Mouse (Mus musculus): ENCODE measurements at regions not wholly inside any gene's neighbourhood (a gene's known extent, or its start where the extent isn't known, plus 50 kb on each side); places are given as distances from the start of the nearest gene placed in this dataset.

GRCm38 (mm10) chr16:25042669-25043440 lies 243.8 kb upstream of the Tprg start:
- peak; percentile 41 for DNase-seq

DNA sequence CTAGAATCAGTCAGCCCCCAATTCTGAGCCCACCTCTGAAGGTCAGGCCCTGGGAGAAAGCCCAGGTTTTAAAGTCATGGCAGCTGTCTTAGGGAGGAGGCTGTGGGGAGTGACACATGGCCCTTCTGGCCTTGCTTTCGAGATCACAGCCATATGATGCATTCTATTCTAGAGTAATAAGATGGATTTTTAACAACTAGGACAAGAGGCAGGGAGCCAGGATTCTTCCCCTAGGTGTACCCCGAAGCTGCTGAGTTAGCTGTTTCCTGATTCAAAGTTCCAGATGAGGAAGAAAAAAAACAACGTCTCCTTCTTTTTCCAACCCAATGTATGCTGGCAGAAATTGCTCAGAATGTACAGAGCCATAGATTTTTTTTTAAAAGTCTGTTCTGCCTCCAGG lies 242.0 kb upstream of the Tprg start:
- DNase-seq: peak; percentile 29

- DNase-seq: no peak
Observed at GRCm38 (mm10) chr16:25047726-25048125, 238.9 kb upstream of the Tprg start.

DNA sequence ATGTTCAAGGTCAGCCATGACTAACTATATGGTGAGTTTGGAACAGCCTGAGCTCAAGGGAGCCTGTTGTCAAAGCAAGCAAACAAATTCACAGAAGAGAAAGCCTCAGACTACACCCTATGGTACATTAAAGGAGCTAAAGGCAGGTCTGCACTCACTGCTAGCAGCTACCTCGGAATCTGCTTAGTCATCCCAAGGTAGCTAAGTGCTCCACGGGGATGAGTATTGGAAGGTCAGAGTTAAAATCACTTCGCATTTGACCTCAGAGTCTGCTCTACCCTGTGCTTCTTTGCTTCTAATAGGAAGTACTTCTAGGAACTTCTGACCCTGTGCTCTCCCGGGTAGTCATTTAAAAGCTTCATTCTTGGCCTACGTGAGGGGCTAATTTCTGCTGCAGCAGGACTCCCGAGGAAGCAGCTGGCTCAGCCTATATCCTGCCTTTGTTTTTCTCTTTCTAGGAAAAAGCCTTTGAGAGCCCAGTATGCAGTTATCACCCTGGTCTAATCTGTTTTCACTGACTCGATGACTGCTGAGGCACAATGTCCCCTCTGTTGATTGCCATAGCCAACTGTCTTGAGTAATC lies 236.6 kb upstream of the Tprg start:
- DNase-seq: no peak

DNA sequence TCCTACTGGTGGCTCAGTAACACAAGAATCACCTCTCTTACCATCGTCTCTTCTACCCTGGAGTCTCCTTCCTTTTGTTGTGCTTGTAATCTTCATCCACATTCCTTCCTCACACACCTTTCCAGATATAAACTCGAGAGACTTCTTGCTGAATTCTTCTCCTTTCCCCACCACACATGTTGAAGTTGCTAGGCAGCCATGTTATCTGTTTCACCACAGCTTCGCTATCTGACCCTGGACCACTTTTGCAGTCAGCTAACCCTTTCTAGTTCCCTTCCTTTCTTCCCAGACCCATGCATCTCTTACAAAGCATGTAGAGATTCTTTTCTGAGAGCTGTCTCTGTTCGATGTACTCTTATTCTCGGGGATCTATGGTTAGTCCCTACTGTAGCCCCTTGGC lies 235.6 kb upstream of the Tprg start:
- DNase-seq: no peak

- no peak for DNase-seq
Observed at GRCm38 (mm10) chr16:25052428-25052827, 234.2 kb upstream of the Tprg start.

GRCm38 (mm10) chr16:25052917-25053343 lies 233.7 kb upstream of the Tprg start:
- peak; percentile 45 for DNase-seq

DNA sequence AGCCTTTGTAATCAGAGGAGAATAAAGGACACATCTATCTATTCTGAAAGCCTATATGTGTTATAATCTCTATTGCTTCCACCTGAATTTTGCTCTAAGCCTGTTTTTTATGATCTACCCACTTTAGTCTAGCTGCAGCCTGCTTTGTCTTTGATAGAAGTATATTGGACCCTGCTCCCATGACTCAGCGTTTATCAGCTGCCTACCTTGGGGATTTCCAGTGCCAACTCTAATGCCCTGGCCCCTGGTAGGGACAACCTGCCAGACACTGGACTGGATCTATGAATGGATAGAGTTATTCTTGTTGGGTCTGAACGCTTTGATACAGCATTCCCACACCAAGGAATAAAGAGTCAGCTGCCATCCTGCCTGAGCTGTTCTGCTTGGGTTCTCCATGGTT lies 232.3 kb upstream of the Tprg start:
- no peak for DNase-seq

GRCm38 (mm10) chr16:25055376-25055775 lies 231.2 kb upstream of the Tprg start:
- DNase-seq: no peak

DNA sequence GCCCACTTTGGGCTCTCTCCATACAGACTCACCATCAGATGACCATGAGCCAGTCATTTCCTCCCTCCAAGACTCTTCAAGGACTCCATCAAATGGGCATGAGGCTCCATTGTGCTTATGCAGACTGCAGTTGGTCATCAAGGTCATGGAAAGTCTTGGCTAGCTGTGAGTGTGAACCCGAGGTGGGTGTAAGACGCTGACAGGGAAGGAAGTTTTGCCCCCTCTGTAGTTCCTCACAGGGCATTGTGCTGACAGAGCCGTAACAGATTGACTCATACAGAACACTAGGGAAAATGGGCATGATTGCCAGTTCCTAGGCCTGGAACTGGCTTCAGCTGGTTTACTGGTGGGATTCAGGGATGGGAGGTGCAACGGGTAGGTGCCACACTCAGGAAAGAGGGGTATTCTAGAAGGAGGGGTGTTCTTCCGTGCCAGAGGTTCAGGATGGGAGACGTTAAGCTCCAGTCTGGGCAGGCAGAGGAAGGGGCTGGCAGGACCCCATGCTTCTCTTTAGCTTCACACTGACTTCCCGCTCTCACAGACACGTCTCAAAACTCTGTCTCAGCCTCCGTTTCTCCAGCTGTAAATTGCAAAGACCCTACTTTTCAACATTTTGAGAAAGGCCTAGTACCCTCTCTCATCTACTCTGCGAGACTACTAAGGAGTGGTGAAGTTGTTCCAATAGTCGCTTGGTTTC lies 228.4 kb upstream of the Tprg start:
- DNase-seq: no peak

- peak; percentile 98 for DNase-seq
Observed at GRCm38 (mm10) chr16:25058812-25059501, 227.7 kb upstream of the Tprg start.

DNA sequence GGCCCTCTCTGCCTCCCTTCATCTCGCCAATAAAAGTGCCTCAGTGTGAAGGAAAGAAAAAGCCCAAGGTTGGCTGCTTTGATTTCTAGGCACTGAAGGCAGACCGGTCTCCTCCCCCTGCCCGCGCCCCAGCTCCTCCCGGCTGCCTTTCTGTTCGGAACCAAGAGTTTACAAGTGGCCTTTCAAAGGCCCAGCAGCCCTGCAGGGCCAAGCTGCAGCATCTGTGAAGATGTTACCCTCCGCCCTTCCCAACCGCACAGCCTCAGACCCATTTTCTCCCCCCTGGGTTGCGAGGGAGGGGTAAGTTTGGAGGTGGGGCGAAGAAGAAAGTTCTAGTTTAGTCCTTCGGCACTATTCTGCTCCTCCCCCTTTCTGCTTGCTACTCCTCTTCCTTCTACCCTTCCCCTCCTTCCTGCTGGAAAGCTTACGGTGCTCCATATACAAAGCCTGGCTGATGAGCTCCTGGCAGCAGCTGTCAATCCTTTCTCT lies 227.1 kb upstream of the Tprg start:
- DNase-seq: no peak

DNA sequence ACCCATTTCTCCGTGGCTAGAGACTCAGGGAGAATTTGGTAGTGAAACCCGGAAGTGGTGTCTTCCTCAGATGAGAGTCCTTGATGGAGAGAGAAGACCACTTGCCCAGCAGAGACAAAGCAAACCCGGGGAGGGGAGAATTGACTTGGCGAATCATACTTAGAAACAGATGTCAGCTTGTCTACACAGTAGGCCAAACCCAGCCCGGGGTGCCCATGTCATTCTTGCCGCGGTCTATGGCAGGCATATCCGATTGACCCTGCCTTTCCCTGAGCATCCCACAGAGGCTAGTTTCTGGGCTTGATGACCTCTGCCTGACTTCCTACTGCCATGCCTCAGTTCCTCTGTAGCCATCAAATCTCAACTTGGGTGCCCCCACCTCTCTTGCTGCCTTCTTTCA lies 226.4 kb upstream of the Tprg start:
- no peak for DNase-seq

DNA sequence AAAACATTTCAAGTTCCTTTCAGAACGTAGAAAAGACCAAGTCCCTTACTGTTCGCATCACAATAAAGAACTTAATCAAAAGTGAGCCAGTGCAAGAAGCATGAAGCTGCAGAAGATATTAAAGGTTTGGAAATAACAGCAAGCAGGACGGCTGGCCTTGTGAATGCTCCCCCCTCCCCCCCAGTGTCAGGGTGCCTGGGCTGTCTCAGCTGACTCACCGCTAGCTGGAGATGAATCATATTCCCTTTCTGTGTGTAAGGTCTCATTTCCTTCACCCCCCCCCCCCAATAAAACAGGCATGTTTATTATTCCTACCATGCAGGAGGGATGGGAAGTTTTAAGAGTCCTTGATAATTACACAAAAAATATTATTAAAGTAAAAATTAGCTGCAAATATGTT lies 225.0 kb upstream of the Tprg start:
- peak; percentile 87 for DNase-seq

- DNase-seq: no peak
Observed at GRCm38 (mm10) chr16:25063981-25064380, 222.6 kb upstream of the Tprg start.

- DNase-seq: peak; percentile 94
Observed at GRCm38 (mm10) chr16:25064538-25064937, 222.1 kb upstream of the Tprg start.

- DNase-seq: no peak
Observed at GRCm38 (mm10) chr16:25066822-25067221, 219.8 kb upstream of the Tprg start.

- DNase-seq: no peak
Observed at GRCm38 (mm10) chr16:25067276-25068249, 219.1 kb upstream of the Tprg start.

GRCm38 (mm10) chr16:25080811-25081210 lies 205.8 kb upstream of the Tprg start:
- DNase-seq: no peak

DNA sequence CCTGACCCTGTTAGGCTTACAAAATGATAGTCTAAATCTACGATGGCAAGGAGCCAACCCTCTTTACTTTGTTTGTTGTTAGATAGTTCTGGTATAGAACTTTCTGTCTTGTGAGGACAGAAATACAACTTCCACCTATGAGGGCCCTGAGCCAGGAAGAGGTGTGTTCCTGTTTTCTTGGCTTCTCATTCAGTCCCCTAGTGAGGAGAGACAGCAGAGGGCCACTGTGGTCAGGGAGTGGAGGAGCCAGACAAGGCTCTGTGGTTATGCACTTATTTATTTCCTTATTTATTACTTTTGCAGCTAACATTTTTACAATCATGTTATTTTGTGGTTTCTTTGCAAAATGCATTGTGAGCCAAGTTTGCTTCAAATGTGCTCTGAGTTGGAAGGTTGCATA lies 202.9 kb upstream of the Tprg start:
- DNase-seq: no peak

All from adrenal gland, postnatal 14 days (tissue).